Mouse (Mus musculus) left cerebral cortex, postnatal 36 days (tissue): ENCODE measurements around the gene Gm2056. TPM values are rescaled to one million over a fixed set of nuclear protein-coding genes. Genes with fewer than 3 reads are reported as not detected.
"Not testable (repeated sequence)": the region's sequence is repeated elsewhere in the genome, so short reads cannot be mapped to it uniquely, and the experiment has no call there.

Experiments used
- DNase-seq, 2 experiments: peaks; one replicate each; pipeline ENCODE4 v3.0.0; 2021 to 2022; ENCODE audit warnings: low spot score in 2 of 2, mixed read lengths in 1 of 2
- intact Hi-C: fragments of 180-260 bp; cut with DNase I; formaldehyde crosslinking; loops from one replicate; pipeline ENCODE4 v1.15.1; 2025
- total RNA-seq, 2 experiments: library from RNA; stranded (reverse); gene quantifications; 2 replicates each; pipeline ENCODE4 v1.2.3; 2021

Gm2056 gene
- not detected for total RNA-seq

- intact Hi-C loops, DNase-seq: not testable (repeated sequence)
Measured at GRCm38 (mm10) chr12:88026704-88027103, at the start of gene Gm2056. Gm2056 (plus strand) TSS chr12:88027004.

GRCm38 (mm10) chr12:87984000-87984399, 42.8 kb upstream of the Gm2056 start:
- intact Hi-C loops, DNase-seq: not testable (repeated sequence)

- intact Hi-C loops, DNase-seq: not testable (repeated sequence)
Measured at GRCm38 (mm10) chr12:88004118-88004517, 22.7 kb upstream of the Gm2056 start.

GRCm38 (mm10) chr12:88011548-88011947, 15.3 kb upstream of the Gm2056 start, which contains the start of gene Gm2075:
Gm2075 (plus strand) TSS chr12:88011848.
- not testable (repeated sequence) for DNase-seq

GRCm38 (mm10) chr12:88018671-88019070, 8.1 kb upstream of the Gm2056 start, which contains the start of gene Gm6803:
Gm6803 (minus strand) TSS chr12:88018771.
- DNase-seq, intact Hi-C loops: not testable (repeated sequence)

More at GRCm38 (mm10) chr12:88011548-88011947, 15.3 kb upstream of the Gm2056 start, which contains the start of gene Gm2075:
- intact Hi-C loops: not testable (repeated sequence)

- intact Hi-C loops, DNase-seq: not testable (repeated sequence)
Measured at GRCm38 (mm10) chr12:88032250-88032649, 5.4 kb downstream of the Gm2056 start.

- DNase-seq, intact Hi-C loops: not testable (repeated sequence)
Measured at GRCm38 (mm10) chr12:88039062-88039461, 12.3 kb downstream of the Gm2056 start.

GRCm38 (mm10) chr12:88039703-88040102, 12.9 kb downstream of the Gm2056 start:
- DNase-seq, intact Hi-C loops: not testable (repeated sequence)

- DNase-seq, intact Hi-C loops: not testable (repeated sequence)
Measured at GRCm38 (mm10) chr12:88045226-88045625, 18.4 kb downstream of the Gm2056 start.

Other genes with a start within 250 kb of the Gm2056 start
- not detected for gene Gm21936, start 231.5 kb upstream of the Gm2056 start, total RNA-seq
- gene BB287469, start 210.4 kb upstream of the Gm2056 start, total RNA-seq: not detected
- gene Gm2001, start 184.7 kb upstream of the Gm2056 start, total RNA-seq: not detected
- gene Gm2016, start 152.9 kb upstream of the Gm2056 start, total RNA-seq: not detected
- gene Gm2022, start 131.6 kb upstream of the Gm2056 start, total RNA-seq: not detected
- gene Gm2035, start 107.1 kb upstream of the Gm2056 start, total RNA-seq: not detected
- not detected for gene Gm2042, start 72.9 kb upstream of the Gm2056 start, total RNA-seq
- not detected for gene Gm2075, start 15.2 kb upstream of the Gm2056 start, total RNA-seq
- gene Gm6803, start 8.2 kb upstream of the Gm2056 start, total RNA-seq: not detected
- not detected for gene Gm16368, start 56.7 kb downstream of the Gm2056 start, total RNA-seq
- not detected for gene Gm10436, start 155.1 kb downstream of the Gm2056 start, total RNA-seq
- gene Gm8332, start 223.1 kb downstream of the Gm2056 start, total RNA-seq: not detected
- gene Gm5662, start 247.5 kb downstream of the Gm2056 start, total RNA-seq: not detected